Mouse (Mus musculus) midbrain, postnatal 0 days (tissue): ENCODE measurements around the gene Fbxl17. TPM values are rescaled to one million over a fixed set of nuclear protein-coding genes. Genes with fewer than 3 reads are reported as not detected.

Experiments used
- ATAC-seq: fragments of 200-750 bp; cut with Nextera tagmentation; 2 replicates; pipeline ENCODE4 v1.8.0; 2017; ENCODE audit warnings: moderate number of reproducible peaks, mild to moderate bottlenecking, moderate TSS enrichment, moderate library complexity; ENCODE audit not compliant: low FRiP score
- DNase-seq: peaks from one replicate; pipeline ENCODE4 v3.0.0-alpha.2; 2015; ENCODE audit warnings: low spot score
- H3K27ac ChIP-seq: fragments of 300-500 bp; sonication (generic); 2 replicates; pipeline ENCODE4 v1.5.1; 2014; ENCODE audit warnings: low read depth, mild to moderate bottlenecking, low read length, mixed read lengths
- H3K27me3 ChIP-seq: fragments of 300-500 bp; sonication (generic); 2 replicates; pipeline ENCODE4 v1.6.1; 2014; ENCODE audit warnings: low read length, control low read depth, mixed read lengths; ENCODE audit not compliant: insufficient read depth
- H3K36me3 ChIP-seq: fragments of 300-500 bp; sonication (generic); 2 replicates; pipeline ENCODE4 v1.6.1; 2014; ENCODE audit warnings: low read length, control low read depth, mixed read lengths; ENCODE audit not compliant: insufficient read depth
- H3K4me1 ChIP-seq: fragments of 300-500 bp; sonication (generic); 2 replicates; pipeline ENCODE4 v1.6.1; 2014; ENCODE audit warnings: mild to moderate bottlenecking, control low read depth, antibody characterized with exemption, low read length, mixed read lengths; ENCODE audit not compliant: insufficient read depth
- H3K4me2 ChIP-seq: fragments of 300-500 bp; sonication (generic); 2 replicates; pipeline ENCODE4 v1.6.1; 2014; ENCODE audit warnings: low read depth, mild to moderate bottlenecking, low read length, mixed read lengths; ENCODE audit not compliant: poor library complexity, severe bottlenecking
- H3K4me3 ChIP-seq: fragments of 300-500 bp; sonication (generic); 2 replicates; pipeline ENCODE4 v1.5.1; 2014; ENCODE audit warnings: low read depth, mild to moderate bottlenecking, low read length, moderate library complexity
- H3K9ac ChIP-seq: fragments of 300-500 bp; sonication (generic); replicated peaks from 2 replicates; pipeline ENCODE4 v1.6.1; 2014; ENCODE audit warnings: mild to moderate bottlenecking, low read length, moderate library complexity, mixed read lengths; ENCODE audit not compliant: poor library complexity, severe bottlenecking
- H3K9me3 ChIP-seq: fragments of 300-500 bp; sonication (generic); 2 replicates; pipeline ENCODE4 v1.6.1; 2016; ENCODE audit warnings: low read length, control low read depth
- CTCF ChIP-seq: IDR thresholded peaks from 2 replicates; pipeline ENCODE4 v1.5.1; 2016; ENCODE audit warnings: antibody characterized with exemption, mild to moderate bottlenecking
- WGBS: fragments of 180-500 bp; shearing (Covaris S2); extraction: QIAGEN DNeasy Blood & Tissue Kit; methylation state at CpG from one replicate; pipeline ENCODE4 v1.1.7; 2014; 5-methylcytosine and 5-hydroxymethylcytosine counted together
- polyA plus RNA-seq: library from polyadenylated mRNA; unstranded; fragments of >200 nt; fragmentation: Nextera tagmentation; extraction: Ambion mirVana; gene quantifications from 2 replicates; pipeline ENCODE4 v1.2.1, GENCODE M21; 2015
- total RNA-seq: library from RNA; depleted of rRNA; stranded (reverse); fragments of >200 nt; gene quantifications from 2 replicates; pipeline ENCODE4 v1.2.3, GENCODE M21; 2014

Fbxl17 gene
- total and polyA plus RNA-seq, 2 experiments from 2014 or later = 16.6 to 39.2 TPM

DNA sequence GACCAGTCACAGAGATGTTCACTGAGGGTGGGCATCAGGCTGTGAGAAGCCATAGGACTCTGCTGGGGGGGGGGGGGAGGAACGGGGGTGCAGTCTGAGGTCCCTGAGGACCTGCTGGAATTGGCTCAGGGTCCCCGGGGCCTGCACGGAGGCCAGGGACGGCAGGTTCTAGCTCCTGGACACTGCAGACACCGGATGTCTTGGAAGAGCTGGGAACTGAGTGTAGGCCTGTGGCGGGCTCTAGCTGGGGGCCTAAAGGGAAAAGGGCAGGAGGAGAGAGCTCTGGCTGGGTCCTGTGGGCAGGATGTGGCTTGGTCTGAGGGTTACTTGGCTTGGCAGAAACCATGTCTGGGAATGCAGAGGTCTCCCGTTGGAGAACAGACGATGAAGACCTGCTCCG is 254.3 kb downstream of the Fbxl17 start:
- ATAC-seq (no peak), DNase-seq (no peak)
- TF ChIP-seq CTCF = no peak
- H3K27me3 ChIP-seq = no peaks in the 10 kb centered on the region
- no peaks in the 10 kb centered on the region for H3K4me1 ChIP-seq
- H3K4me3 ChIP-seq = no peak overlapping the region
- no peaks in the 10 kb centered on the region for H3K9me3 ChIP-seq
- H3K36me3 ChIP-seq = no peaks in the 10 kb centered on the region
- H3K9ac ChIP-seq = no peak overlapping the region
- 95% methylated on average over 8 of the region's 9 CpGs for WGBS
- H3K4me2 ChIP-seq = no peak overlapping the region
- no peak overlapping the region for H3K27ac ChIP-seq

DNA sequence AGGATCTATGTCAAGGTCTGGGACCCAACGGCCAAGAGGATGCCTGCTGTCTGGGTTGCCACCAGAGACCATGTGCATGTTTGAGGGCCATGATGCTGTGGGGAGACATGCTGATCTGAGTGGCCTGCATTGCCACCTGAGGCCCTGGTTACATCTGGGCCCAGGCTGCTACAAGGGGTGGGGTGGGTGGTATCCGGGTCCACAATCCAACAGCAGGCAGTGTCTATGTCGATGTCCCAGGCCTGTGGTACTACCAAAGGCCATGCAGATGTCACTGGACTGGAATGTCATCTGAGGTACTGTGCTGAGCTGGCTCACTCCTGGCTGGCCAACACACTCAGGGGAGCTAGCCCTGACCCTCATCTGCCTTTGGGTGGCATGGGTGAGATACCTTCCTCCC is 257.1 kb downstream of the Fbxl17 start:
- H3K9me3 ChIP-seq = no peaks in the 10 kb centered on the region
- H3K36me3 ChIP-seq = no peaks in the 10 kb centered on the region
- H3K4me1 ChIP-seq = no peaks in the 10 kb centered on the region
- ATAC-seq (no peak), DNase-seq (no peak)
- H3K4me3 ChIP-seq = no peak overlapping the region
- WGBS = 96% methylated on average over 3 of the region's 3 CpGs
- TF ChIP-seq CTCF = no peak
- no peak overlapping the region for H3K4me2 ChIP-seq
- H3K9ac ChIP-seq = no peak overlapping the region
- no peak overlapping the region for H3K27ac ChIP-seq
- no peaks in the 10 kb centered on the region for H3K27me3 ChIP-seq

DNA sequence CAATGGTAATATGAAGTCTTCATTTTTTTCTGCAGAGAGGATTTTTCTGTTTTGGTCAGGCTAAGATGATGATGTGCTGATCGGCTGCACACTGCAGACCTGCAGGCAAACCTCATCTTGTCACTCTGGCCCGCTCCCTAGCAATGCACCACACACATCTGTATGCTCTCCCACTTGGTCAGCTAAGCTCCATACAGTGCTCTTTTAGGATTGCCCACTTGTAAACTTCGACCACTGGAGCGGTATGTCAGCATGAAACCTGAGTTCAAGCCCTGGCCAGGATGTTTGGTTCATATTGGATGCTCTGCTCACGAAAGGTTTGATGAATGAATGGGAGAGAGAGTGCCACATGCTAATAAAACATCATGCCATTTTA is 259.1 kb downstream of the Fbxl17 start:
- Histone ChIP-seq H3K9me3 (no peaks in the 10 kb centered on the region), H3K4me1 (no peaks in the 10 kb centered on the region), H3K27ac (no peak overlapping the region), H3K4me3 (no peak overlapping the region), H3K36me3 (no peaks in the 10 kb centered on the region), H3K27me3 (no peaks in the 10 kb centered on the region), H3K9ac (no peak overlapping the region), H3K4me2 (no peak overlapping the region)
- no peak for ATAC-seq
- TF ChIP-seq CTCF = no peak
- 86% methylated on average over 5 of the region's 5 CpGs for WGBS
- DNase-seq = no peak

DNA sequence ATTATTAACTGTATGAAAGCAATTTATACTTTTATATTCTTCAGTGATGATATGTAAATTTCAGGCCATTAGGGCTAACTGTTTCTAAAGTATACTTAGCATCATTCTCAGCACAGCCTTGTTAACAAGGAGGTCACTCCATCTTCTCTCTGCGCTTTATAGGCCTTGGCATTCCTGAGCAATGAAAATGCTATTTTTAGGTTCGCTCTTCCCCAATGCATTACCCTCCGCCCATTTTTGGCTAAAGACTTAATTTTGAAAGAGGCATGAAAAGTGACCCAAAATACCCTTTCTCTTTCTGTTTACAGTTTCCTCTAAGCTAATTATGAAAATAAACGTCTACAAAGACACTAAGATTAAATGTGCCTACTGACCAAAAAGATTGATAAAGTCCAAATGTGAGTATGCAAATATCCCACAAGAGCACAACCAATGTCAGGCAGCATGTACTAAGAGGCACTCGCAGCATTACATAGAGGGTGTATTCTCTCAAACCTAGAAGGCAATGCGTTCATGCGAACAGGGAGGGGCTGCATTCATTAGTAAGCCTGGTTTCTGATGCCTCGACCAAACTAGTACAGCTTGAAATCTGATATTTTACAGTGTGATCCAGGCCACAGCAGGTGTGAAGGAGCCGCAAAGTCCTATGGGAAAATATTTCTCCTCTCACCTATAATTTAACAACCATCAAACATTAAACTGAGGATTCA is 259.6 kb downstream of the Fbxl17 start:
- 71% methylated on average over 9 of the region's 9 CpGs for WGBS
- Histone ChIP-seq H3K4me1 (no peaks in the 10 kb centered on the region), H3K27me3 (no peaks in the 10 kb centered on the region), H3K36me3 (no peaks in the 10 kb centered on the region), H3K4me3 (no peak overlapping the region), H3K9me3 (no peaks in the 10 kb centered on the region), H3K27ac (no peak overlapping the region), H3K9ac (no peak overlapping the region), H3K4me2 (no peak overlapping the region)
- ATAC-seq = no peak
- no peak for TF ChIP-seq CTCF
- no peak for DNase-seq

DNA sequence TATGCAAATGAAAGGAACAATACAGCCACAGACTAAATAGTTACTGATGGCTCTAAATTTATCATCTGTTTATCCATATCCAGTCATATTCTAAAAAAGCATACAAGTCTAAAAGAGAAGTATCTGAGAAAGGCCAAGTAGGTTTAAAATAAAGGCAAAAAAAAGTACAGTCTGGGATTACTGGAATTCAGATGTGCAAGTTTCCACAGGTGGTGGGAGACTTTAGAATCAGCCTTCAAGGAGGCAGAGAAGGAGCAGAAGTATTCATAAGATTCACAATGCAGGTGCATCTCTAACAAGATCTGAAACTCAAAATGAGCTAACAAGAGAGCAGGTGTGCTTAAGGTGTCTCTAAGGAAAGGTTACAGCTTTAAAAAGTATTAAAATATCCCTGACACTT is 263.0 kb downstream of the Fbxl17 start:
- Histone ChIP-seq H3K36me3 (no peaks in the 10 kb centered on the region), H3K4me1 (no peaks in the 10 kb centered on the region)
- TF ChIP-seq CTCF = no peak

GRCm38 (mm10) chr17:63236221-63236620 is 263.6 kb downstream of the Fbxl17 start:
- ATAC-seq (no peak), DNase-seq (no peak)
- no peak overlapping the region for H3K27ac ChIP-seq
- H3K9ac ChIP-seq = no peak overlapping the region
- H3K36me3 ChIP-seq = no peaks in the 10 kb centered on the region
- no peaks in the 10 kb centered on the region for H3K9me3 ChIP-seq
- H3K4me2 ChIP-seq = no peak overlapping the region
- 89% methylated on average over 8 of the region's 8 CpGs for WGBS
- no peaks in the 10 kb centered on the region for H3K4me1 ChIP-seq
- no peak overlapping the region for H3K4me3 ChIP-seq
- no peaks in the 10 kb centered on the region for H3K27me3 ChIP-seq
- no peak for TF ChIP-seq CTCF

More for the DNA sequence above, 263.0 kb downstream of the Fbxl17 start:
- no peak overlapping the region for H3K9ac ChIP-seq
- DNase-seq (no peak), ATAC-seq (no peak)
- no peak overlapping the region for H3K4me2 ChIP-seq
- H3K27me3 ChIP-seq = no peaks in the 10 kb centered on the region
- no peaks in the 10 kb centered on the region for H3K9me3 ChIP-seq
- no peak overlapping the region for H3K4me3 ChIP-seq
- H3K27ac ChIP-seq = no peak overlapping the region
